Mouse (Mus musculus) limb, embryonic 11.5 days (tissue): ENCODE results near the gene Galc. TPM values are rescaled to one million over a fixed set of nuclear protein-coding genes. Genes with fewer than 3 reads are reported as not detected.

Experiments used
- ATAC-seq: fragments of 200-750 bp; cut with Nextera tagmentation; 2 replicates; pipeline ENCODE4 v1.8.0; 2017; ENCODE audit warnings: low read depth; ENCODE audit not compliant: insufficient number of reproducible peaks, low FRiP score, low TSS enrichment
- DNase-seq: peaks from one replicate; pipeline ENCODE4 v3.0.0-alpha.2; 2015; ENCODE audit warnings: low spot score
- H3K27ac ChIP-seq: fragments of 300-500 bp; sonication (generic); replicated peaks from 2 replicates; pipeline ENCODE4 v1.5.1; 2014; ENCODE audit warnings: low read depth, mild to moderate bottlenecking, low read length
- H3K27me3 ChIP-seq: fragments of 300-500 bp; sonication (generic); 2 replicates; pipeline ENCODE4 v1.6.1; 2014; ENCODE audit warnings: mild to moderate bottlenecking, low read length, mixed read lengths; ENCODE audit not compliant: control insufficient read depth, insufficient read depth
- H3K36me3 ChIP-seq: fragments of 300-500 bp; sonication (generic); 2 replicates; pipeline ENCODE4 v1.6.1; 2014; ENCODE audit warnings: mild to moderate bottlenecking, low read length, moderate library complexity, mixed read lengths; ENCODE audit not compliant: control insufficient read depth, insufficient read depth
- H3K4me1 ChIP-seq: fragments of 300-500 bp; sonication (generic); 2 replicates; pipeline ENCODE4 v1.6.1; 2014; ENCODE audit warnings: low read length, mixed read lengths; ENCODE audit not compliant: control insufficient read depth, insufficient read depth
- H3K4me2 ChIP-seq: fragments of 300-500 bp; sonication (generic); 2 replicates; pipeline ENCODE4 v1.6.1; 2014; ENCODE audit warnings: low read depth, mild to moderate bottlenecking, moderate library complexity; ENCODE audit not compliant: severe bottlenecking
- H3K4me3 ChIP-seq: fragments of 300-500 bp; sonication (generic); 2 replicates; pipeline ENCODE4 v1.5.1; 2014; ENCODE audit warnings: low read depth, low read length
- H3K9ac ChIP-seq: fragments of 300-500 bp; sonication (generic); 2 replicates; pipeline ENCODE4 v1.6.1; 2014; ENCODE audit warnings: mild to moderate bottlenecking, low read length
- H3K9me3 ChIP-seq: fragments of 300-500 bp; sonication (generic); 2 replicates; pipeline ENCODE4 v1.6.1; 2016; ENCODE audit warnings: low read length; ENCODE audit not compliant: control insufficient read depth
- WGBS: fragments of 180-500 bp; shearing (Covaris S2); extraction: QIAGEN DNeasy Blood & Tissue Kit; methylation state at CpG from one replicate; pipeline ENCODE4 v1.1.7; 2014; 5-methylcytosine and 5-hydroxymethylcytosine counted together
- polyA plus RNA-seq: library from polyadenylated mRNA; unstranded; fragments of >200 nt; fragmentation: Nextera tagmentation; extraction: Ambion mirVana; gene quantifications from 2 replicates; pipeline ENCODE4 v1.2.1, GENCODE M21; 2014

Galc gene
- polyA plus RNA-seq, 1 experiment from 2014 or later: 10.9 TPM

GRCm38 (mm10) chr12:98213791-98214190 is 45.5 kb downstream of the Galc start:
- Histone ChIP-seq H3K27me3 (no peaks in the 10 kb centered on the region), H3K36me3 (no peaks in the 10 kb centered on the region; the same call in 1 of the 2 replicates), H3K4me3 (no peak overlapping the region), H3K9me3 (no peaks in the 10 kb centered on the region), H3K4me1 (no peaks in the 10 kb centered on the region), H3K27ac (no peak overlapping the region), H3K9ac (no peak overlapping the region), H3K4me2 (no peak overlapping the region)
- no peak for ATAC-seq
- 92% methylated on average over 7 of the region's 7 CpGs for WGBS
- DNase-seq: no peak

GRCm38 (mm10) chr12:98213332-98213731 is 45.9 kb downstream of the Galc start:
- ATAC-seq: no peak
- no peaks in the 10 kb centered on the region for H3K27me3 ChIP-seq
- DNase-seq: no peak
- 91% methylated on average over 7 of the region's 7 CpGs for WGBS
- no peak overlapping the region for H3K9ac ChIP-seq
- no peaks in the 10 kb centered on the region; the same call in 1 of the 2 replicates for H3K36me3 ChIP-seq
- H3K4me1 ChIP-seq: no peaks in the 10 kb centered on the region
- H3K27ac ChIP-seq: no peak overlapping the region
- no peaks in the 10 kb centered on the region for H3K9me3 ChIP-seq
- H3K4me3 ChIP-seq: no peak overlapping the region
- H3K4me2 ChIP-seq: no peak overlapping the region

GRCm38 (mm10) chr12:98212457-98213175 is 46.6 kb downstream of the Galc start:
- Histone ChIP-seq H3K4me3 (no peak overlapping the region), H3K4me1 (no peaks in the 10 kb centered on the region), H3K27ac (no peak overlapping the region), H3K9me3 (no peaks in the 10 kb centered on the region), H3K4me2 (no peak overlapping the region), H3K9ac (no peak overlapping the region), H3K36me3 (no peaks in the 10 kb centered on the region; the same call in 1 of the 2 replicates), H3K27me3 (no peaks in the 10 kb centered on the region)
- ATAC-seq (peak; percentile 50; the same call in 1 of the 2 replicates), DNase-seq (no peak)
- WGBS: 87% methylated on average over 13 of the region's 13 CpGs

GRCm38 (mm10) chr12:98210495-98210894 is 48.8 kb downstream of the Galc start:
- H3K9ac ChIP-seq: no peak overlapping the region
- H3K36me3 ChIP-seq: no peaks in the 10 kb centered on the region; the same call in 1 of the 2 replicates
- no peaks in the 10 kb centered on the region for H3K9me3 ChIP-seq
- no peak overlapping the region for H3K27ac ChIP-seq
- no peak for DNase-seq
- no peak overlapping the region for H3K4me2 ChIP-seq
- ATAC-seq: no peak
- no peak overlapping the region for H3K4me3 ChIP-seq
- no peaks in the 10 kb centered on the region for H3K4me1 ChIP-seq
- 90% methylated on average over 6 of the region's 6 CpGs for WGBS
- no peaks in the 10 kb centered on the region for H3K27me3 ChIP-seq

- H3K36me3 ChIP-seq: no peaks in the 10 kb centered on the region; the same call in 1 of the 2 replicates
- H3K27ac ChIP-seq: no peak overlapping the region
- DNase-seq (no peak), ATAC-seq (no peak)
- no peaks in the 10 kb centered on the region for H3K4me1 ChIP-seq
- no peak overlapping the region for H3K9ac ChIP-seq
- no peak overlapping the region for H3K4me3 ChIP-seq
- WGBS: 87% methylated on average over 10 of the region's 10 CpGs
- H3K27me3 ChIP-seq: no peaks in the 10 kb centered on the region
- H3K4me2 ChIP-seq: no peak overlapping the region
- H3K9me3 ChIP-seq: no peaks in the 10 kb centered on the region
These were observed 51.2 kb downstream of the Galc start for GRCm38 (mm10) chr12:98208104-98208503.

- WGBS: 76% methylated on average over 4 of the region's 4 CpGs
- H3K4me1 ChIP-seq: no peaks in the 10 kb centered on the region
- no peak for DNase-seq
- no peak for ATAC-seq
- H3K27me3 ChIP-seq: no peaks in the 10 kb centered on the region
- no peak overlapping the region for H3K9ac ChIP-seq
- no peak overlapping the region for H3K27ac ChIP-seq
- H3K4me2 ChIP-seq: no peak overlapping the region
- H3K9me3 ChIP-seq: no peaks in the 10 kb centered on the region
- no peaks in the 10 kb centered on the region; the same call in 1 of the 2 replicates for H3K36me3 ChIP-seq
- no peak overlapping the region for H3K4me3 ChIP-seq
These were observed 53.7 kb downstream of the Galc start for GRCm38 (mm10) chr12:98205450-98206051.

DNA sequence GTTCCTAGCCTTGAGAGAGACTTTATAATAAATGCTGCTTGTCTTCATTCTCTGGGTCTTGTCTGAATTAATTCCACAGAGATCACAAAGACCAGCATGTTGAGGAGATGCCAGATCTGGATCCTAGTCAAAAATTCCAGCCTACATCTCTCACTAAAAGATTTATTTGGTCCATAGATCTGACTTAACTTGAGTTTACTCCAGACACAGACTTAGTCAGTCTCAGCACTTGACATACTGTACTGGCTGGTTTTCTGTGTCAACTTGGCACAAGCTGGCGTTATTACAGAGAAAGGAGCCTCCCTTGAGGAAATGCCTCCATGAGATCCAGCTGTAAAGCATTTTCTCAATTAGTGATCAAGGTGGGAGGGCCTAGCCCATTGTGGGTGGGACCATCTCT is 61.9 kb downstream of the Galc start:
- Histone ChIP-seq H3K27me3 (no peaks in the 10 kb centered on the region), H3K9ac (no peak overlapping the region), H3K4me3 (no peak overlapping the region), H3K4me2 (no peak overlapping the region), H3K36me3 (no peaks in the 10 kb centered on the region), H3K4me1 (no peaks in the 10 kb centered on the region), H3K27ac (no peak overlapping the region), H3K9me3 (no peaks in the 10 kb centered on the region)
- no peak for ATAC-seq
- WGBS: 39% methylated on average over 1 of the region's 1 CpGs
- DNase-seq: no peak

DNA sequence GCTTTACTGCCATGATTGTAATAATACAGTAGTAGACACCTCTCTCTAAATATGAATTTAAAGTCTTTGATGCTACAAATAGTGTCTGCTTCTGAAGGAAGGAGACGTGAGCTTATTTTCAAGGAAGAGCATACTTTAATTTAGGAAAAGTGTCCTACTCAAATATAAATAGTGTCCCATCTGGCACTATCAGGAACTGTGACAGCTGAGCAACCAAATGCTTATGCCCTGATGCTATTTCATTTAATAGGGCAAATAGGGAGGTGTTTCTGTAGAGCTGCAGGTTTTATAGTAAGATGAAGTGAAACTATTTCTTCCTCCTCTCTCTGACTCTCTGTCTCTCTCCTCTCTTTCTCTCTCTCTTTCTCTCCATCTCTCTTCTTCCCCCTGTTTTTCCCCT is 69.1 kb downstream of the Galc start:
- no peak overlapping the region for H3K27ac ChIP-seq

More for the DNA sequence above, 69.1 kb downstream of the Galc start:
- 90% methylated on average over 1 of the region's 1 CpGs for WGBS
- Histone ChIP-seq H3K9me3 (no peaks in the 10 kb centered on the region), H3K4me3 (no peak overlapping the region), H3K4me2 (no peak overlapping the region), H3K27me3 (no peaks in the 10 kb centered on the region), H3K9ac (no peak overlapping the region), H3K36me3 (no peaks in the 10 kb centered on the region), H3K4me1 (no peaks in the 10 kb centered on the region)
- ATAC-seq: no peak
- no peak for DNase-seq
